Mouse (Mus musculus): ENCODE measurements at regions not wholly inside any gene's neighbourhood (a gene's known extent, or its start where the extent isn't known, plus 50 kb on each side); places are given as distances from the start of the nearest gene placed in this dataset.
A peak's percentile ranks its signal among the peaks of the same experiment; 100 is the strongest.

GRCm38 (mm10) chr7:54068271-54068851 is 766.9 kb upstream of the Luzp2 start:
- DNase-seq (ENCODE audit: low spot score in 2 of 2), result no peak

- peak in 1 of 2 experiments; percentile 22 for DNase-seq (ENCODE audit: low spot score in 2 of 2)
Observed at GRCm38 (mm10) chr7:54116951-54117350, 718.3 kb upstream of the Luzp2 start.

GRCm38 (mm10) chr7:54138988-54139387 is 696.3 kb upstream of the Luzp2 start:
- no peak for DNase-seq (ENCODE audit: low spot score in 2 of 2)

- DNase-seq (ENCODE audit: low spot score in 2 of 2), result no peak
Observed at GRCm38 (mm10) chr7:54150855-54151254, 684.4 kb upstream of the Luzp2 start.

- no peak for DNase-seq (ENCODE audit: low spot score in 2 of 2)
Observed at GRCm38 (mm10) chr7:54200001-54200400, 635.3 kb upstream of the Luzp2 start.

Data from right cerebral cortex, postnatal 10 days (tissue).